Mouse (Mus musculus) kidney, postnatal 0 days (tissue): ENCODE results near the gene Zbtb7a. TPM values are rescaled to one million over a fixed set of nuclear protein-coding genes. Genes with fewer than 3 reads are reported as not detected.

Experiments used
- ATAC-seq: fragments of 200-750 bp; cut with Nextera tagmentation; replicated peaks from 2 replicates; pipeline ENCODE4 v1.8.0; 2017; ENCODE audit warnings: low read depth, moderate number of reproducible peaks, moderate TSS enrichment, moderate library complexity; ENCODE audit not compliant: low FRiP score
- DNase-seq: peaks from one replicate; pipeline ENCODE4 v3.0.0-alpha.2; 2016; ENCODE audit warnings: low spot score
- H3K27ac ChIP-seq: fragments of 300-500 bp; sonication (generic); 2 replicates; pipeline ENCODE4 v1.5.1; 2014; ENCODE audit warnings: mild to moderate bottlenecking
- H3K27me3 ChIP-seq: fragments of 300-500 bp; sonication (generic); 2 replicates; pipeline ENCODE4 v1.6.1; 2014; ENCODE audit warnings: low read length, mixed read lengths; ENCODE audit not compliant: insufficient read depth
- H3K36me3 ChIP-seq: fragments of 300-500 bp; sonication (generic); 2 replicates; pipeline ENCODE4 v1.6.1; 2014; ENCODE audit warnings: low read length, mixed read lengths; ENCODE audit not compliant: insufficient read depth
- H3K4me1 ChIP-seq: fragments of 300-500 bp; sonication (generic); replicated peaks from 2 replicates; pipeline ENCODE4 v1.6.1; 2014; ENCODE audit warnings: antibody characterized with exemption, low read length, mixed read lengths; ENCODE audit not compliant: insufficient read depth
- H3K4me2 ChIP-seq: fragments of 300-500 bp; sonication (generic); 2 replicates; pipeline ENCODE4 v1.6.1; 2014; ENCODE audit warnings: mild to moderate bottlenecking, low read length, moderate library complexity, mixed read lengths
- H3K4me3 ChIP-seq: fragments of 300-500 bp; sonication (generic); replicated peaks from 2 replicates; pipeline ENCODE4 v1.5.1; 2014; ENCODE audit warnings: low read depth, low read length
- H3K9ac ChIP-seq: fragments of 300-500 bp; sonication (generic); 2 replicates; pipeline ENCODE4 v1.6.1; 2014; ENCODE audit warnings: low read depth, low read length
- H3K9me3 ChIP-seq: fragments of 300-500 bp; sonication (generic); replicated peaks from 2 replicates; pipeline ENCODE4 v1.6.1; 2016; ENCODE audit warnings: low read length, inconsistent platforms, mixed read lengths
- CTCF ChIP-seq: IDR thresholded peaks from 2 replicates; pipeline ENCODE4 v1.5.1; 2016; ENCODE audit warnings: antibody characterized with exemption, low read depth, mild to moderate bottlenecking, moderate library complexity
- WGBS: fragments of 180-500 bp; shearing (Covaris S2); extraction: QIAGEN DNeasy Blood & Tissue Kit; methylation state at CpG from one replicate; pipeline ENCODE4 v1.1.7; 2014; 5-methylcytosine and 5-hydroxymethylcytosine counted together
- polyA plus RNA-seq: library from polyadenylated mRNA; unstranded; fragments of >200 nt; fragmentation: Nextera tagmentation; extraction: Ambion mirVana; gene quantifications from 2 replicates; pipeline ENCODE4 v1.2.1, GENCODE M21; 2015

Gene Zbtb7a
- polyA plus RNA-seq, 1 experiment from 2014 or later: 33.7 TPM

- no peak overlapping the region for H3K9ac ChIP-seq
- H3K4me3 ChIP-seq: no peak overlapping the region
- H3K9me3 ChIP-seq: no peaks in the 10 kb centered on the region
- H3K4me1 ChIP-seq: peaks cover 8% of the 10 kb centered on the region; the same call in 1 of the 2 replicates
- H3K36me3 ChIP-seq: 0 out of 2 replicates have a peak, but pooled peaks cover 14% of the 10 kb centered on the region
- no peak overlapping the region for H3K4me2 ChIP-seq
- 0 out of 2 replicates have a peak, but pooled peaks cover 16% of the 10 kb centered on the region for H3K27me3 ChIP-seq
- no peak overlapping the region for H3K27ac ChIP-seq
- 66% methylated on average over 6 of the region's 6 CpGs for WGBS
- peak; percentile 14; the same call in 1 of the 2 replicates for ATAC-seq
- no peak for DNase-seq
- TF ChIP-seq CTCF: peak; percentile 44; the same call in 1 of the 2 replicates
These were observed 55.9 kb downstream of the Zbtb7a start for GRCm38 (mm10) chr10:81190912-81191321.

GRCm38 (mm10) chr10:81191342-81191982 lies 56.4 kb downstream of the Zbtb7a start:
- no peak for TF ChIP-seq CTCF
- H3K27ac ChIP-seq: 0 out of 2 replicates have a peak overlapping the region, but pooled peaks have one; percentile 87
- H3K4me1 ChIP-seq: peaks cover 8% of the 10 kb centered on the region; the same call in 1 of the 2 replicates
- WGBS: 77% methylated on average over 18 of the region's 18 CpGs
- no peak overlapping the region for H3K4me3 ChIP-seq
- peak overlapping the region; percentile 88 for H3K4me2 ChIP-seq
- H3K36me3 ChIP-seq: 0 out of 2 replicates have a peak, but pooled peaks cover 14% of the 10 kb centered on the region
- H3K9ac ChIP-seq: no peak overlapping the region
- DNase-seq (no peak), ATAC-seq (no peak)
- H3K9me3 ChIP-seq: no peaks in the 10 kb centered on the region
- 0 out of 2 replicates have a peak, but pooled peaks cover 16% of the 10 kb centered on the region for H3K27me3 ChIP-seq

- WGBS: under 1% methylated on average over 91 of the region's 93 CpGs
- Histone ChIP-seq H3K9ac (peak overlapping the region; percentile 71), H3K27me3 (0 out of 2 replicates have a peak, but pooled peaks cover 19% of the 10 kb centered on the region), H3K9me3 (no peaks in the 10 kb centered on the region), H3K36me3 (0 out of 2 replicates have a peak, but pooled peaks cover 4% of the 10 kb centered on the region), H3K4me2 (peak overlapping the region; percentile 88), H3K27ac (peak overlapping the region; percentile 87), H3K4me3 (peak overlapping the region; percentile 55), H3K4me1 (peaks cover 8% of the 10 kb centered on the region; the same call in 1 of the 2 replicates)
- no peak for TF ChIP-seq CTCF
- ATAC-seq (peak; percentile 72), DNase-seq (peak; percentile 80)
These were observed 57.4 kb downstream of the Zbtb7a start for GRCm38 (mm10) chr10:81192270-81192967.

DNA sequence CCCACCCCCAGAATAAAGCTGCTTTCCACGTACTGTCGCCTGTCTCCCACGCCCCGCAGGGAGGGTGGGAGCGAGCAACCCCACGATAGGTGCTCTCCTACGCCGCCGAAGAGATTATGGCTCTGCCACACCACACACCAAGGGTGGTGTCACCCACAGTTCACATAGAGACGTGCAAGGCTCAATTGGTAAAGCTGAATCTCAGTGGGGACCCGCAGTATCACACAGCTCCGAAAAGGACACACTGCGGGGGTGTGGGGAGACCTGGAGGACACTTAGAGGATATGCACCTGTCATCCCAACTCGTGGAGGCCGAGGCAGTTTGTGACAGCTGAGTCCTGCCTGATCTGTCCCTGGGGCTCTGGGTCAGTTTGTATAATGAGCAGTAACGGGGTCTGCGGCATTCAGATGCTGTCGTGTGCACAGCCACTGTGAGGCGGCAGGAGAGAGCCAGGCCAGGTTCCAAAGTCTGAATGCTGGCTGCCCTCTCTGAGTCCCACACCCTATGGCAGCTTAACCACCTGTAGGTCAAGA lies 58.0 kb downstream of the Zbtb7a start:
- peaks cover 8% of the 10 kb centered on the region; the same call in 1 of the 2 replicates for H3K4me1 ChIP-seq
- DNase-seq: peak; percentile 34
- 0 out of 2 replicates have a peak, but pooled peaks have one; percentile 16 for ATAC-seq
- H3K4me3 ChIP-seq: peak overlapping the region; percentile 55
- H3K9ac ChIP-seq: peak overlapping the region; percentile 71
- no peak; the same call in 1 of the 2 replicates for TF ChIP-seq CTCF
- 2% methylated on average over 19 of the region's 19 CpGs for WGBS
- no peaks in the 10 kb centered on the region for H3K9me3 ChIP-seq
- H3K4me2 ChIP-seq: peak overlapping the region; percentile 88
- peak overlapping the region; percentile 87 for H3K27ac ChIP-seq
- H3K36me3 ChIP-seq: 0 out of 2 replicates have a peak, but pooled peaks cover 4% of the 10 kb centered on the region
- 0 out of 2 replicates have a peak, but pooled peaks cover 21% of the 10 kb centered on the region for H3K27me3 ChIP-seq

GRCm38 (mm10) chr10:81193991-81194774 lies 59.2 kb downstream of the Zbtb7a start:
- Histone ChIP-seq H3K27ac (no peak overlapping the region), H3K9ac (no peak overlapping the region), H3K4me2 (peak overlapping the region; percentile 16; the same call in 1 of the 2 replicates), H3K9me3 (no peaks in the 10 kb centered on the region), H3K36me3 (0 out of 2 replicates have a peak, but pooled peaks cover 4% of the 10 kb centered on the region), H3K27me3 (0 out of 2 replicates have a peak, but pooled peaks cover 21% of the 10 kb centered on the region), H3K4me3 (no peak overlapping the region), H3K4me1 (peaks cover 8% of the 10 kb centered on the region; the same call in 1 of the 2 replicates)
- WGBS: 13% methylated on average over 37 of the region's 37 CpGs
- DNase-seq (no peak), ATAC-seq (no peak)
- TF ChIP-seq CTCF: no peak
